Mouse (Mus musculus) kidney, postnatal 14 days (tissue): ENCODE measurements around the gene Gm49320.

Experiments used
- DNase-seq: peaks from one replicate; pipeline ENCODE4 v3.0.0; 2022; ENCODE audit warnings: mixed read lengths

The Gm49320 gene

GRCm38 (mm10) chr8:4259125-4259804 is 20.6 kb downstream of the Gm49320 start, which contains the start of gene Ctxn1:
Gene Ctxn1 (minus strand): TSS chr8:4259274.
- peak; percentile 97 for DNase-seq

DNA sequence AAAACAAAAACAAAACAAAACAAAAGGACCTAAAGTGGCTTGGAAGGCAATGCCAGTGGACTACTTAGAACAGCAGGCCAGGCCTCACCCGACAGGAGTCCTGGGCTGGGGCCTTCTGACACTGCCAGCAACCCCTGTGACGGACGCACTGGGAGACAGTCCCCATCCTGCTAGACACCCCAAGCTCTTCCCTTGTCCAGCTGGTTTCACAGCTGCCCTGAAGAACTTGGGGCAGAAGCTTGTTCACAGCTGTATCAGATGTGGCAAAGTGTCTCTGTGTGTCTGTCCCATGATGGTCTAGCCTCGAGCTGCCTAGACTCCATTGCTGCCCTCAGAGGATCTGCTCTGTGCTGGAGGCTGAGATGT is 21.1 kb downstream of the Gm49320 start:
- no peak for DNase-seq

DNA sequence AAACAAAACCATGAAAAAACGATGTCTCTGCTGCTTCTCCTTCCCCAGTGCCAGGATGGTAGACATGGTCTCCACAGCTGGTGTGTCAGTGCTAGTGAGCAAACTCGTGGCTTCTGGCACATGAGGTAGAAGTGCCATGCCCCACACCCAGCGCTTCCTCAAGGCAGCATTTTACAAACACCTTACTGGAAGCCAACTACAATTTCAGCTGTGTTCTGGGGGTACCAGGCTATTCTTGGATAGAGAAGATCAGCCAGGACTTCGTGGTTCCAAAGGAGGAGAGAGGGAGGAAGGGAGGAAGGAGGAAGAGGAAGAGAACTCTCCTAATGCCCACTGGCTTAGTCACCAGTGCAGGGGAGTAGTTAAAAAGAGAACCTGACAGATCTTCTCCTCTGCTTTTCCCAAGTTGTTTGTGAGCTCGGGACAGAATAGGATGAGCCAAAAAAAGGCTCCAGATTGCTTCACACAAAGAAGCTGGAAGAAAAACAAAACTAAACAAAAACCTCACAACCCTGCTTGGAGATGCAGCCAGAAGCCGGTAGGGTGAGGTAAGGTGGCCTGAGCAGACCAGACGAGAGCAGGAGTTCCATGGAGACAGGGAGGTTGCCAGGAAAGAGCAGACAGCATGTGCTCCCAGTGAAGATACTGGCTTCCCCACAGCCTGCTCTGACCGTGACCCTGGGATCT is 24.6 kb downstream of the Gm49320 start:
- no peak for DNase-seq

DNA sequence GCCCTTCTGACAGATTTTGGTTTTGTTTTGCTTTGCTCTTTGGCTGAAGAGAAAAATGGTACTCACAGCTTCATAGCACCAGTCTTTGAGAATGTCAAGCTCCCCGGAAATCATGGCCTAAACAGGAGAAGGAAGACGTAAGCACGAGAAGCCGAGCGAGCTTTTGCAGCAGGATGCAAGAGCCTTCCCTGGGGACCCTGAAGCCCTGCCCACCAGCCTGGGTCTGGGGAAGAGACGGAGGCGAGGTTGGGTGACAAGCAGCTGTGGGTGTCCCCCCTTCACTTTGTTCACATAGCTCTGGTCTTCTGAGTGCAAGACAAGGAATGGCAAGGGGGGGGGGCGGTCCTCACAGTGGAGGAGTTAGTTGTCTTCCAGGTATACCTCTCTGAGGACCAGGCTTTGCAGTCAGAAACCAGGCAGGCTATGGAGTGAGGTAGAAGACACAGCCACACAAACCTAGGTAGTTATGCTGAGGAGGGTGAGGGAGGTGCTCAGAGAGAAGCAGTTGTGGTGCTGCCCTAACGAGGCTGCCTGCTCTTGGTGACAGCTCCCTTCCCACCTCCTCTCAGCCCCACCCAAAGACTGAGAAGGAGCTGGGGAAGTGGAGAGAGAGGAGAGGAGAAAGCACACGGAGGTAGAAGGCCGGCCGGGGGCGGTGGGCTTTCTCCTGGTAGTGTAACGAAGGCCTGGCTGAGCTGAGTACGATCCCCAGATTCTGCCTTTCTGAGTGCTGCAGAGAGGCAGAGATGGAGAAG is 26.7 kb downstream of the Gm49320 start:
- DNase-seq = no peak

DNA sequence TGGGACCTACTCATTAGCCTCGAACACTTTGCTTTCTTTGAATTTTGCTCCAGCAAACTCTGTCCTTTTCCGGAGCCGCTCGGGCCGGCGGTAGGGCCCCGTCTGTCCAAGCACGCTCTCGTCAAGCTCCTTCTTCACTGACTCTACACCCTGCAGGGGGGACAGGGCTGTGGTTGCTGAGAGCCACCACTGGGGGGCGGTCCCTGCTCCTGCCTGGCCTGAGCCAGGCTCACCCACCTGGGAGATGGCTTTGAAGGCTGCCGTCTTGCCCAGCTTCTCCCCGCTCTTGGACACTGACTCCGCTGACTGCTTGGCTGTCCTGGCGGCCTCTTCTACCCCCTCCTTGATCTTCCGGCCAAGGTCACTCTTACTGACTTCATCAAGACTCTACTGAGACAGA is 29.0 kb downstream of the Gm49320 start:
- DNase-seq = peak; percentile 27

DNA sequence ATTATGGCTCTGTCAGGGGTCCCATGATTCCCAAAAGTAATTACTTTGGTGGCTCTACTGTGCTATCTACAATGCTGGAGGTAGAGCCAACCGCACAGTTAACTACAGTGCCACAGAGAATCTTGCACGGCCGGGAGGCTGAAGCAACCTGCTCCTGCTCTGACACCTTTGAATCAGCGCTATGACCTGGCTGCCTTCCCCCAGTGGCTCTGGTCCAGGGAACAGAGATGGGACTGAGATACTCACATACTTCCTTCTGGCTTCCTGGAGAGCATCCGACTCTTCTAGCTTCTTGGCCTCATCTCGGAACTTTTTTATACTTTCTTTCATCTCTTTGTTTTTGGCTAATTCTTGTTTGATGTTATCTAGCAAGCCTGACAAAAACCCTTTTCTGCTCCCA is 30.9 kb downstream of the Gm49320 start:
- DNase-seq = no peak

DNA sequence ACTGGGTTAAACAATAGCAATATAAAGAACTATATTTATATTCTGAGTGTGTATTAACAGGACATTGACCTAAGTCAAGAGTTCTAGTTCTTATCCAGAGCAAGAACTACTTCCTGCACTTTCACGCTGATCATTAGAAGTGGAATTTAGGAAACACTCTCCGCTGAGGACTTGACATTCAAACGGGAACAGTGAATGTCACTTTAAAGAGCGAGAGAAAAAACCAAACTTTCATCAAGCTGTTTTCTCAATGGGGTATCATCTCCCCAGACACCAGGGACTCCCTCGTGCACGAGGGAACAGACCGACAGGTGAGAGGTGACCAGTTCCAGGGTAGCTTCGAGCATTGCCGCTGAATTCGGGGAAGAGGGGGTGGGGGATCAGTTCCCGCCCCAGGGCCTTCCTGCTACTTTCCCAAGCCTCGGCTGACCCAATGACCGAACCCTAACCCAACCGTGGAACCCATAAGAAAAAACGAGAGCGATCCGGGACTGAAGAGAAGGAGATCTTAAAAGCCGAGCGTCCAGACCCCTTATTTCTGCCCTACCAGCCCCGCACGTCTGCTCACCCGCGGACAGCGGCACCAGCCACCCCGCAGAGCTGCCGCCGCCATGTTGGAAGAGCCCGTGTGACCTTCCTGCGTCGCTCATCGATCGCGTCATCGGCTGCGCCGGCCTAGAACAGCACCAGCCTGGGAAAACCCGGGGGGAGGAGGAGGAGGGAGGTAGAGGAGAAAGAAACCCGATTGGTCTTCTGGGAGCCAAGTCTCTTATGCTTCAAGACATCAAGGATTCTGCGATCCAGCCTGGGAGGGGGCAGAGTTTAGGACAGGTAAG is 36.8 kb downstream of the Gm49320 start, which contains the start of gene Timm44:
Timm44 (minus strand) TSS at position 639 of the 836 bp plus-strand sequence.
- DNase-seq = peak; percentile 97

DNA sequence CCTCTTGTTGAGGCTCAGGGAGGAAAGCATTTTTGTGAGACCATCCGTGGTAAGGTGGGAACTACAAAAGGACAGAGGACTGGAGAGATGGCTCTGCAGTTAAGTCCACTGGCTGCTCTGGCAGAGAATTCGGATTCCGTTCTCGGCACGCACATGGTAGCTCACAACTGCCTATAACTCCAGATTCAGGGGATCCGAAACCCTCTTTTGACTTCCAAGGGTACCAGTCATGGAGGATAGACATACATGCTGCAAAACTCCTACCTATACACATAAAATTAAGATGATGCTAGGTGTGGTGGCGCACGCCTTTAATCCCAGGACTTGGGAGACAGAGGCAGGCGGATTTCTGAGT is 37.4 kb downstream of the Gm49320 start:
- no peak for DNase-seq

DNA sequence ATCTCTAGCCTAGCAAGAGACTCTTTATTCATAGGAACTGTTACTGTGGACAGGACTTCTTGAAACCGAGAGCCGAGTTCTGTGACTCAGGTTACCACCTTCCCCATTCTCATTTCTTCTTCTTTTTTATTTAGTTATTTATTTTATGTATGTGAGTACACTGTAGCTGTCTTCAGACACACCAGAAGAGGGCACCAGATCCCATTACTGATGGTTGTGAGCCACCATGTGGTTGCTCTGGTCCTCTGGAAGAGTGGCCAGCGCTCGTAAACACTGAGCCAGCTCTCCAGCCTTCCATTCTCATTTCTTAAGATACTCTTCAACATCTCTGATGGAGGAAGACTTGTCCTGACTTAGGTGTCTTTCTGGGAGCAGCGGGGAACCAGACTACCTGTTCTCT is 54.1 kb downstream of the Gm49320 start:
- no peak for DNase-seq

- DNase-seq = no peak
These were observed 59.2 kb downstream of the Gm49320 start for GRCm38 (mm10) chr8:4297822-4298221.
